Mouse (Mus musculus) thymus, postnatal 25 days (tissue): Measurements from ENCODE around the gene Vmn2r49.
"Not testable (repeated sequence)": the region's sequence is repeated elsewhere in the genome, so short reads cannot be mapped to it uniquely, and the experiment has no call there.

ENCODE experiments used
- DNase-seq: peaks from one replicate; pipeline ENCODE4 v3.0.0; 2022

Vmn2r49 gene

DNA sequence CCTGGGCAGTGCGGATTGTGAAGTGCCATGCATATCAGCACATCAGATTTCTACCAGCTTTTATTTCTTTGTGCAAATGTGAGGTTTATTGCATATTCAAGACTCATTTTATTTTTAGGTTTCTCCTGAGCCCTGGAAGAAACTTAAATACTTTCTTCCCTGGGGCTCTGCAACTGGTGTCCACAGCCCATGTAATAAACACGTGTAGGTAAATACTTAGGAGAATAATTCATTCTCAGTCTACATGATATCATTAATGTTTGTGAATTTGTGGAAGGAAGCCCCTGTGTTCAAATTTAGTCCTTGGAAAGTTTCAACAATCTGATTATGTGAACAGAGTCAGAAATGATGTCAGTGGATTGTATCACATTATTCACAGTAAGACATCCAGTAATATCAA lies at the start of gene Vmn2r49:
Gene Vmn2r49 (minus strand): TSS at position 101 of the 400 bp plus-strand sequence.
- not testable (repeated sequence) for DNase-seq

DNA sequence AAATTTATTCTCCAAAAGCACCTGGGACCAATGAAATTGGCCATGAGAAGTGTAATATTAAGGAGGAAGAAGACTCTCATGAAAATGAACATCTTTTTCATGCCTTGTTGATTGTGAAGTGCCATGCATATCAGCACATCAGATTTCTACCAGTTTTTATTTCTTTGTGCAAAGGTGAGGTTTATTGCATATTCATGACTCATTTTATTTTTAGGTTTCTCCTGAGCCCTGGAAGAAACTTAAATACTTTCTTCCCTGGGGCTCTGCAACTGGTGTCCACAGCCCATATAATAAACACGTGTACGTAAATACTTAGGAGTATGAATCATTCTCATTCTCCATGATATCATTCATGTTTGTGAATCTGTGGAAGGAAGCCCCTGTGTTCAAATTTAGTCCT lies 38.6 kb downstream of the Vmn2r49 start, which contains the start of gene Vmn2r48:
Gene Vmn2r48 (minus strand): TSS at position 101 of the 400 bp plus-strand sequence.
- DNase-seq, result not testable (repeated sequence)
